Mouse (Mus musculus) testis, postnatal 10 days (tissue): ENCODE measurements around the gene Tfap4.
"Not testable (repeated sequence)": the region's sequence is repeated elsewhere in the genome, so short reads cannot be mapped to it uniquely, and the experiment has no call there.

Experiments used
- DNase-seq: peaks from one replicate; pipeline ENCODE4 v3.0.0; 2021; ENCODE audit warnings: low spot score

The Tfap4 gene

GRCm38 (mm10) chr16:4592909-4593875 is 33.5 kb upstream of the Tfap4 start:
- peak; percentile 77 for DNase-seq

GRCm38 (mm10) chr16:4590236-4590635 is 30.6 kb upstream of the Tfap4 start:
- no peak for DNase-seq

- peak; percentile 44 for DNase-seq
Measured at GRCm38 (mm10) chr16:4587516-4588210, 28.0 kb upstream of the Tfap4 start.

- DNase-seq: peak; percentile 98
Measured at GRCm38 (mm10) chr16:4586531-4587123, 27.0 kb upstream of the Tfap4 start.

GRCm38 (mm10) chr16:4585642-4586530 is 26.2 kb upstream of the Tfap4 start:
- no peak for DNase-seq

GRCm38 (mm10) chr16:4584438-4584837 is 24.8 kb upstream of the Tfap4 start:
- DNase-seq: no peak

GRCm38 (mm10) chr16:4583807-4584206 is 24.2 kb upstream of the Tfap4 start:
- DNase-seq: no peak

GRCm38 (mm10) chr16:4581179-4581578 is 21.5 kb upstream of the Tfap4 start:
- DNase-seq: not testable (repeated sequence)

- no peak for DNase-seq
Measured at GRCm38 (mm10) chr16:4578630-4579029, 19.0 kb upstream of the Tfap4 start.

- DNase-seq: no peak
Measured at GRCm38 (mm10) chr16:4576873-4577272, 17.2 kb upstream of the Tfap4 start.

GRCm38 (mm10) chr16:4576038-4576437 is 16.4 kb upstream of the Tfap4 start:
- DNase-seq: no peak

GRCm38 (mm10) chr16:4570737-4571136 is 11.1 kb upstream of the Tfap4 start:
- DNase-seq: no peak

GRCm38 (mm10) chr16:4567912-4568311 is 8.3 kb upstream of the Tfap4 start:
- DNase-seq: peak; percentile 94

GRCm38 (mm10) chr16:4560145-4560952 is 695 bp upstream of the Tfap4 start:
- peak; percentile 84 for DNase-seq

- peak; percentile 76 for DNase-seq
Measured at GRCm38 (mm10) chr16:4558980-4559631, 548 bp downstream of the Tfap4 start.

GRCm38 (mm10) chr16:4558384-4558979 is 1.2 kb downstream of the Tfap4 start:
- peak; percentile 89 for DNase-seq

GRCm38 (mm10) chr16:4557949-4558348 is 1.7 kb downstream of the Tfap4 start:
- peak; percentile 73 for DNase-seq

- DNase-seq: peak; percentile 46
Measured at GRCm38 (mm10) chr16:4557085-4557484, 2.6 kb downstream of the Tfap4 start.

- DNase-seq: no peak
Measured at GRCm38 (mm10) chr16:4555555-4555954, 4.1 kb downstream of the Tfap4 start.
